Comparison of ENCODE assay signal across 25 mouse cellular contexts in genomic region chr9:84038946-84039345, GRCm38 (mm10).
"Had no signal": no experiment of that assay in that cellular context is flagged by ENCODE, and none has a peak within 500 bp of the region (broad histone marks: within the 10 kb centered on the region; RNA-seq: fewer than 3 reads in every experiment).

No protein-coding gene starts in this region.

- H3K9ac ChIP-seq: heart, embryonic 12.5 days; hindbrain, embryonic 12.5 days; hindbrain, embryonic 14.5 days; intestine, embryonic 15.5 days; kidney, embryonic 15.5 days had no signal

- H3K27ac ChIP-seq: gastrocnemius, adult 2 months; heart, embryonic 10.5 days; hindbrain, embryonic 10.5 days; hindbrain, embryonic 12.5 days; hindbrain, embryonic 14.5 days; intestine, embryonic 15.5 days; kidney, embryonic 15.5 days; kidney, postnatal 0 days had no signal

- H3K4me3 ChIP-seq: gastrocnemius, adult 2 months; heart, embryonic 10.5 days; heart, embryonic 12.5 days; hindbrain, embryonic 10.5 days; hindbrain, embryonic 12.5 days; intestine, embryonic 15.5 days; kidney, embryonic 15.5 days had no signal

- H3K27me3 ChIP-seq: heart, embryonic 12.5 days; hindbrain, embryonic 12.5 days; intestine, embryonic 15.5 days; kidney, embryonic 15.5 days had no signal

- H3K4me2 ChIP-seq: heart, embryonic 12.5 days; hindbrain, embryonic 12.5 days; hindbrain, embryonic 14.5 days; intestine, embryonic 15.5 days; kidney, embryonic 15.5 days had no signal

- H3K36me3 ChIP-seq: heart, embryonic 10.5 days; heart, embryonic 12.5 days; hindbrain, embryonic 10.5 days; hindbrain, embryonic 12.5 days; intestine, embryonic 15.5 days; kidney, embryonic 15.5 days had no signal

- ATAC-seq: forebrain, embryonic 16.5 days; hindbrain, embryonic 16.5 days; inflammation-experienced regulatory T-cells, adult 6 months; intestine, embryonic 15.5 days had no signal

- H3K9me3 ChIP-seq: heart, embryonic 10.5 days; heart, embryonic 12.5 days; hindbrain, embryonic 10.5 days; hindbrain, embryonic 12.5 days; intestine, embryonic 15.5 days; kidney, embryonic 15.5 days had no signal

- H3K4me1 ChIP-seq: heart, embryonic 10.5 days; heart, embryonic 12.5 days; hindbrain, embryonic 10.5 days; intestine, embryonic 15.5 days had no signal

- DNase-seq: gastrocnemius, adult 2 months; gastrocnemius, postnatal 10 days; gastrocnemius, postnatal 25 days; heart, adult 18-20 months; heart, postnatal 10 days; heart, postnatal 4 days; kidney, adult 11 months; kidney, adult 2 months; kidney, adult 9 months; kidney, postnatal 14 days; kidney, postnatal 36 days; layer of hippocampus, adult 9-11 months; layer of hippocampus, postnatal 36 days; left cerebral cortex, postnatal 4 days had no signal
